Mouse (Mus musculus) myocyte (in vitro differentiated cells): Measurements from ENCODE around the gene Olfr398. TPM values are rescaled to one million over a fixed set of nuclear protein-coding genes. Genes with fewer than 3 reads are reported as not detected.

Source experiments
- H3K27me3 ChIP-seq: one replicate; pipeline ENCODE4 v1.6.1; 2011; ENCODE audit not compliant: control insufficient read depth, insufficient read depth, insufficient read length
- H3K36me3 ChIP-seq: one replicate; pipeline ENCODE4 v1.6.1; 2011; ENCODE audit not compliant: control insufficient read depth, insufficient read depth
- H3K4me2 ChIP-seq: one replicate; pipeline ENCODE4 v1.6.1; 2011; ENCODE audit warnings: low read depth, control low read depth
- H3K4me3 ChIP-seq: one replicate; pipeline ENCODE4 v1.5.1; 2011; ENCODE audit warnings: mild to moderate bottlenecking, control low read depth, moderate library complexity
- H3K79me2 ChIP-seq: one replicate; pipeline ENCODE4 v1.6.1; 2011; ENCODE audit not compliant: control insufficient read depth, insufficient read depth
- H3ac ChIP-seq: one replicate; pipeline ENCODE4 v1.6.1; 2011; ENCODE audit not compliant: control insufficient read depth, insufficient read length
- CEBPB ChIP-seq: IDR thresholded peaks from 2 replicates; pipeline ENCODE4 v1.6.1; 2011; ENCODE audit warnings: mild to moderate bottlenecking, moderate library complexity; ENCODE audit not compliant: poor library complexity, insufficient read depth, severe bottlenecking
- E2F4 ChIP-seq: IDR thresholded peaks from one replicate; pipeline ENCODE4 v1.6.1; 2011; ENCODE audit warnings: mild to moderate bottlenecking, control low read depth, moderate library complexity; ENCODE audit not compliant: insufficient read depth
- MAX ChIP-seq: IDR thresholded peaks from one replicate; pipeline ENCODE4 v1.6.1; 2011; ENCODE audit warnings: low read depth, mild to moderate bottlenecking, control low read depth
- MYOD1 ChIP-seq, 3 experiments: IDR thresholded peaks; one replicate each; pipeline ENCODE4 v1.6.1; 2011; ENCODE audit warnings: control low read depth in 2 of 3, low read depth in 2 of 3, mild to moderate bottlenecking in 2 of 3, moderate library complexity in 1 of 3; ENCODE audit not compliant: insufficient read length in 2 of 3, control insufficient read depth in 1 of 3
- MYOG ChIP-seq, 3 experiments: IDR thresholded peaks; one replicate each; pipeline ENCODE4 v1.6.1; 2011; ENCODE audit warnings: control low read depth in 2 of 3, low read depth in 2 of 3, mild to moderate bottlenecking in 2 of 3; ENCODE audit not compliant: insufficient read length in 2 of 3, control insufficient read depth in 1 of 3, insufficient read depth in 1 of 3
- POLR2A ChIP-seq: IDR thresholded peaks from one replicate; pipeline ENCODE4 v1.6.1; 2011; ENCODE audit warnings: low read depth, mild to moderate bottlenecking, control low read depth, moderate library complexity; ENCODE audit not compliant: insufficient read length
- POLR2AphosphoS2 ChIP-seq: IDR thresholded peaks from one replicate; pipeline ENCODE4 v1.6.1; 2011; ENCODE audit warnings: low read depth, control low read depth; ENCODE audit not compliant: insufficient read length
- REST ChIP-seq: IDR thresholded peaks from one replicate; pipeline ENCODE4 v1.6.1; 2011; ENCODE audit warnings: mild to moderate bottlenecking, control low read depth, moderate library complexity; ENCODE audit not compliant: insufficient read depth, insufficient read length
- SRF ChIP-seq: IDR thresholded peaks from one replicate; pipeline ENCODE4 v1.6.1; 2011; ENCODE audit warnings: low read depth; ENCODE audit not compliant: control insufficient read depth, insufficient read length
- TCF12 ChIP-seq: IDR thresholded peaks from one replicate; pipeline ENCODE4 v1.6.1; 2011; ENCODE audit warnings: mild to moderate bottlenecking, control low read depth; ENCODE audit not compliant: poor library complexity, insufficient read depth, severe bottlenecking
- TCF3 ChIP-seq: IDR thresholded peaks from one replicate; pipeline ENCODE4 v1.6.1; 2011; ENCODE audit warnings: low read depth, control low read depth; ENCODE audit not compliant: insufficient read length
- USF1 ChIP-seq: IDR thresholded peaks from one replicate; pipeline ENCODE4 v1.6.1; 2011; ENCODE audit warnings: low read depth, mild to moderate bottlenecking, control low read depth, moderate library complexity
- polyA plus RNA-seq: library from polyadenylated mRNA; unstranded; fragments of >200 nt; fragmentation: generic; extraction: Trizol; gene quantifications from one replicate; pipeline ENCODE4 v1.2.1, GENCODE M21; 2012; ENCODE audit warnings: missing spikeins

Gene Olfr398
- polyA plus RNA-seq, result not detected

DNA sequence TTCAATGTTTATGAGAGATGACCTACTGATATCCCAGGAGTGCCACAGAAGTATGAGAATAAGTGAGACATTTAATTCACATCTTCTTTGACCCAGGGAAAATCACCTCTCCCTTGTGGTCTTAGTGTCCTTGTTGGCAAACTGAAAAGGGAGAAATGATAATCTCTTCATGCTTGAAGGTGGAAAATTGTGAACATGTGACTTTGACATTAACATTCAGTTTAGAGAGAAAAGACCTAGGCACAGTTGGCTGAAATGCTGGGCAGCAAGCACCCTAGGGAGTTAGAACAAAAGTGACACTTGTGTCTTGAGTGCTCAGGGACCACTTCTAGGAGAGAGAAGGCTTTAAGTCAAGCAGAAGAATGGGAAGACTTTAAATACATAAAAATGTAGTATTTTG lies at the start of gene Olfr398:
Gene Olfr398, minus strand, starts transcription at position 101 of the 400 bp plus-strand sequence.
- Histone ChIP-seq H3ac (no peak within 1 kb of the TSS), H3K36me3 (no peaks in the 10 kb centered on the region), H3K27me3 (no peaks in the 10 kb centered on the region), H3K79me2 (no peaks in the 10 kb centered on the region), H3K4me2 (no peak within 1 kb of the TSS), H3K4me3 (no peak within 1 kb of the TSS)
- TF ChIP-seq TCF3 (no peak), E2F4 (no peak), MYOD1 (IDR thresholded peaks at IDR 0.05; ENCODE audit: control insufficient read depth in 1 of 3, insufficient read length in 2 of 3, low read depth in 2 of 3) (no peak), REST (no peak), SRF (no peak), CEBPB (no peak), TCF12 (no peak), USF1 (no peak), MAX (no peak), POLR2AphosphoS2 (no peak), POLR2A (no peak), MYOG (IDR thresholded peaks at IDR 0.05; ENCODE audit: control insufficient read depth in 1 of 3, insufficient read depth in 1 of 3, insufficient read length in 2 of 3, low read depth in 2 of 3) (no peak)

DNA sequence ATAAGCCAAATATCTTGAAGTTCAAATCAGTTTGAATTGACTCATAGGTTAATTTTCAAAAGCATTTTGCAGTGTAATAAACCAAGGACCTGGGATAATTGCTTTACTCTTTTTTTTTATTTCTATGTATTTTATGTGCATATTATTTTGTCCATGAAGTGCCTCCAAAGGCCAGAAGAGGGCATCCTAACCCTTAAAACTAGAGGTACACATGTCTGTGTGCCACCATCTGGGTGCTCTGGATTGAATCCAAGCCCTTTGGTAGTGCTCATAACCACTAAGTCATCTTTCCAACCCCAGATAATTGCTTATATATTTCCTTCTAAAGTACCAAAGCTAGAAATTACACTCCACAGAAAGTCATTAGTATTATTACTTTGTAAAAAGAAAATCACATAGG lies 2.9 kb upstream of the Olfr398 start:
- H3K36me3 ChIP-seq, result no peaks in the 10 kb centered on the region
- no peak overlapping the region for H3K4me2 ChIP-seq
- no peak overlapping the region for H3K4me3 ChIP-seq
- H3K27me3 ChIP-seq, result no peaks in the 10 kb centered on the region
- no peak overlapping the region for H3ac ChIP-seq
- H3K79me2 ChIP-seq, result no peaks in the 10 kb centered on the region
- TF ChIP-seq CEBPB, result no peak
- no peak for TF ChIP-seq POLR2A
- TF ChIP-seq TCF3, result no peak
- no peak for TF ChIP-seq MAX
- no peak for TF ChIP-seq TCF12
- TF ChIP-seq MYOD1 (IDR thresholded peaks at IDR 0.05; ENCODE audit: control insufficient read depth in 1 of 3, insufficient read length in 2 of 3, low read depth in 2 of 3), result no peak
- TF ChIP-seq REST, result no peak
- TF ChIP-seq USF1, result no peak
- no peak for TF ChIP-seq SRF
- no peak for TF ChIP-seq MYOG (IDR thresholded peaks at IDR 0.05; ENCODE audit: control insufficient read depth in 1 of 3, insufficient read depth in 1 of 3, insufficient read length in 2 of 3, low read depth in 2 of 3)
- no peak for TF ChIP-seq E2F4
- TF ChIP-seq POLR2AphosphoS2, result no peak

DNA sequence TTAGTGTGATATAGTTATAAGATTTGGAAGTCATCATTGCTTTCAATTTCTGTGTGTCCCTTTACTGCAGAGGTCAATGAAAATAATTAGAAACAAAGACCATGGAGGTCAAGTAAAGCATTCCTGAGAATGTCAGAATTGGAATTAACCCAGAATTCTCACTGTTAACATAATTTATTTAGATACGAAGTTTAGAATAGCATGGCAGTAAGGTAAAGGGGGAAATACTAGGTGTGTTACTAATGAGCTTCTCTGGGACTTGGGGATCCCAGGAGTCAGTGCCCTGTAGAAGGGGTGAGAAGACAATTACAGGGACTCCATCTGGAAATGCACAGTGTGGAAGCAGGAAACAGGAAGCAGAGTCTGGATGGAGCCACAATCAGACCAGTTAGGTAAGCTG lies 29.7 kb downstream of the Olfr398 start, which contains the start of gene Olfr397:
Gene Olfr397, plus strand, starts transcription at position 301 of the 400 bp plus-strand sequence.
- H3ac ChIP-seq, result no peak within 1 kb of the TSS
- no peaks in the 10 kb centered on the region for H3K79me2 ChIP-seq
- H3K4me2 ChIP-seq, result no peak within 1 kb of the TSS
- H3K27me3 ChIP-seq, result no peaks in the 10 kb centered on the region
- TF ChIP-seq MYOG (IDR thresholded peaks at IDR 0.05; ENCODE audit: control insufficient read depth in 1 of 3, insufficient read depth in 1 of 3, insufficient read length in 2 of 3, low read depth in 2 of 3) (no peak), REST (no peak), POLR2AphosphoS2 (no peak), USF1 (no peak), MAX (no peak), SRF (no peak), POLR2A (no peak), E2F4 (no peak), MYOD1 (IDR thresholded peaks at IDR 0.05; ENCODE audit: control insufficient read depth in 1 of 3, insufficient read length in 2 of 3, low read depth in 2 of 3) (no peak), TCF3 (no peak), TCF12 (no peak), CEBPB (no peak)
- H3K4me3 ChIP-seq, result no peak within 1 kb of the TSS
- H3K36me3 ChIP-seq, result no peaks in the 10 kb centered on the region

DNA sequence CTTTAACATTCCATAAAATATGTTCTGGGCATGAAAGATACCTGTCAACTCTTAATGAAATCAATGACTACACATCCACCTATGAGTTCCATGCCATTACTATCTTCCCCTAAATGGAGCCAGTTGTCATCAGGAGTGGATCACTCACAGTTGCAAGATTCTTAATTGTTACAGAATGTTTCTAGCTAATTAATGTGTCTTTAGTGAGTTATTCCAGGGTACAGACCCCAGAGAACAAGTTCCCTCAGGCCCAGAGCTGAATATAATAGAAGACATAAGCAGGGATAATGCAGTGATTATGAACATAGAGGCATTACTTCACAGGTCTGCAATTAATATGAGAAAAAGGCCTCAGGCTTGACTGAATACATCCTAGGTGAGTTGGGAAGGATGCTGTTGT lies 53.8 kb downstream of the Olfr398 start, which contains the start of gene Olfr23:
Gene Olfr23, plus strand, starts transcription at position 301 of the 400 bp plus-strand sequence.
- Histone ChIP-seq H3K79me2 (no peaks in the 10 kb centered on the region), H3ac (no peak within 1 kb of the TSS), H3K4me2 (no peak within 1 kb of the TSS), H3K27me3 (no peaks in the 10 kb centered on the region), H3K4me3 (no peak within 1 kb of the TSS), H3K36me3 (no peaks in the 10 kb centered on the region)
- TF ChIP-seq MAX (no peak), POLR2A (no peak), MYOG (IDR thresholded peaks at IDR 0.05; ENCODE audit: control insufficient read depth in 1 of 3, insufficient read depth in 1 of 3, insufficient read length in 2 of 3, low read depth in 2 of 3) (no peak), E2F4 (no peak), TCF12 (no peak), TCF3 (no peak), SRF (no peak)

Other genes starting within 250 kb of the Olfr398 start
- gene Olfr389, start 209.7 kb downstream of the Olfr398 start, polyA plus RNA-seq, result not detected
- gene Olfr390, start 207.4 kb downstream of the Olfr398 start, polyA plus RNA-seq, result not detected
- gene Olfr391-ps, start 187.4 kb downstream of the Olfr398 start, polyA plus RNA-seq, result not detected
- gene Olfr392, start 173.4 kb downstream of the Olfr398 start, polyA plus RNA-seq, result not detected
- not detected for gene Olfr393, start 139.0 kb downstream of the Olfr398 start, polyA plus RNA-seq
- gene Olfr394, start 99.6 kb downstream of the Olfr398 start, polyA plus RNA-seq, result not detected
- not detected for gene Olfr395, start 81.1 kb downstream of the Olfr398 start, polyA plus RNA-seq
- gene Olfr23, start 53.7 kb downstream of the Olfr398 start, polyA plus RNA-seq, result not detected
- not detected for gene Olfr397, start 29.6 kb downstream of the Olfr398 start, polyA plus RNA-seq
- gene Olfr139, start 66.1 kb upstream of the Olfr398 start, polyA plus RNA-seq, result not detected
- gene Olfr399, start 66.2 kb upstream of the Olfr398 start, polyA plus RNA-seq, result not detected
- not detected for gene Zfp616, start 79.5 kb upstream of the Olfr398 start, polyA plus RNA-seq
- not detected for gene Olfr401, start 123.3 kb upstream of the Olfr398 start, polyA plus RNA-seq
- not detected for gene Olfr402, start 163.1 kb upstream of the Olfr398 start, polyA plus RNA-seq
- gene Olfr403, start 195.8 kb upstream of the Olfr398 start, polyA plus RNA-seq, result not detected
- not detected for gene Olfr43, start 221.0 kb upstream of the Olfr398 start, polyA plus RNA-seq